Mouse (Mus musculus): ENCODE measurements around the gene Asxl2.
"Not testable (repeated sequence)": the region's sequence is repeated elsewhere in the genome, so short reads cannot be mapped to it uniquely, and the experiment has no call there.

Asxl2 gene

DNA sequence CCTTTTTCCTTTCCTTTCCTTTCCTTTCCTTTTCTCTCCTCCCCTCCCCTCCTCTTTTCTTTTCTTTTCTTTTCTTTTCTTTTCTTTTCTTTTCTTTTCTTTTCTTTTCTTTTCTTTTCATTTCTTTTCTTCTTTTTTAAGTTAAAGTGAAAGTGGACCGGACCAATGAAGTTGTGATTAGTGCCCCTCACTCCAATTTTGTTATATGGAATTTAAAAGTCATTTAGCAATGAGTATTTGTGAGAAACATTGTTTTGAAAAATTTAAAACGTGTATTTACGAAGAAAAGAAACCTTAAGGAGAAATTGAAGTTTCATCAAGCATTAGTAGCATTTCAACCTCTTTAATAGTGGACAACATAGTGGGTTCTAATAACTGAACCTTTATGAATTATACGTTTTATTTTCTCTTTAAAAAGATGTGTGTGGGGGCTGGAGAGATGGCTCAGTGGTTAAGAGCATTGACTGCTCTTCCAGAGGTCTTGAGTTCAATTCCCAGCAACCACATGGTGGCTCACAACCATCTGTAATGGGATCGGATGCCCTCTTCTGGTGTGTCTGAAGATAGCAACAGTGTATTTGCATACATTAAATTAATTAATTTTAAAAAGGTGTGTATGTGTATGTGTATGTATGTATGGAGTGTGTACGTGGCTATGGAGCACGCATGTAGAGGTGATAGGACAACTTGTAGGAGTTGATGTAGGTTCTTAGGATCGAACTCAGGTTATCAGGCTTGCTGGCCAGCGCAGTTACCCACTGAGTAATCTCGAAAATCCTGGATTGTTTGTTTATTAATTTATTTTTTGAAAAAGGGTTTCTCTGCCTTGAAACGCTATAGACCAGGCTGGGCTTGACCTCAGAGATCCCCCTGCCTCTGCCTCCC lies 1.5 kb downstream of the Asxl2 start:
- no peak for DNase-seq

DNA sequence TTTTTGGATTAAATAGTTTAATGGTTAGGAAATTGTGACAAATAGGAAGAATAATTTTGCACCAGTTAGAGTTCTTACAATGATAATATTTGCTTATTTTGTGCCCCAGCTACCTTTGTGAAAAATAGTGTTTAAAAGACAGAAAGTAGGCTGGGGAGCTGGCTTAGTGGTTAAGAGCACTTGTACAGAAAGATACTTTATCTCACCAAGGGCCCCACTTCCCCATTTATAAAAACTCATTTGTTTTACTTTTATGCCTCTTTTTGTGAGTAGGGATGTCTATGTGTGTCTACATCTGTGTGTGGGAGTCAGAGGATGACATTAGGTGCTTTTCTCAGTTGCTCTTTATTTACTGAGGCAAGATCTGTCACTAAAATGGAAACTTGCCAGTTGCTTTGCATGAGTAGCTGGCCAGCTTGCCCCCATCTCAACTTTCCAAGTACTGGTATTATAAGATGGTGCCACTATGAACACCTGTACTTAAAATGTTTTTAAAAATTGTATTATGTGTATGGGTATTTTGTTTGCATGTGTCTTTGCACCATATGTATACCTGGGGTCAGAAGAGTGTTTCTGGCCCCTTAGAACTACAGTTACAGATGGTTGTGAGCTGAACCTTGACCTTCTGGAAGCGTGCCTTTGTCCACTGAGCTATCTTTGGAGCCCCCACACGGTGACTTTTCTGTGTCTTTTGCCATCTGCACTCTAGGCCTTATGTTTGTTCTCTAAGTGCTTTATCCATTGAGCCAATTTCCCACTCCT lies 3.2 kb downstream of the Asxl2 start:
- DNase-seq, result no peak

DNA sequence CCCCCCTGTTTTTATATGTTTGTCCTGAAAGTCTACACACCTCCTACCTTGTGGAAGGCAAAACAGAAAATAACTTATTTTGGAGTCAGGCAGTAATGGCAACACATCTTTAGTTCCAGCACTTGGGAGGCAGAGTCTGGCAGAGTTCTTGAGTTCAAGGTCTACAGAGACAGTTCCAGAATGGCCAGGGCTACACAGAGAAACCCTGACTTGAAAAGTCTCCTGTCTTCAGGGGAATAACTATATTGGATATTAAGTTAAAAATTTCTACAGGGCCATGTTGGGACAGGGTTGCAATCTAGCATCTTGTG lies 3.7 kb downstream of the Asxl2 start:
- no peak for DNase-seq

DNA sequence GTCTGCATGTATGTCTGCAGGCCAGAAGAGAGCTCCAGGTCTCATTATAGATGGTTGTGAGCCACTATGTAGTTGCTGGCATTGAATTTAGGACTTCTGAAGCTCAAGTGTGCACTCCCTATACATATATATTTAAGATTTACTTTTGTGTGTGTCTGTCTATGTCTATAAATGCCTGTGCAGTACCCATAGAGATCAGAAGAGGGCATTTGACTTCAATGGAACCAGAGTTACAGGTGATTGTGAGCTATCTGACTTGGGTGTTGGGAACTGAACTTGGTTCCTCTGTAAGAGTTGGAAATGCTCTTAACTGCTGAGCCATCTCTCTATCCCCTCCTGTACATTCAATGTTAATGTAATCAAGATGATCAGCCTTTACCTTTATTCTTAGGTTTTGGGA lies 4.3 kb downstream of the Asxl2 start:
- no peak for DNase-seq

DNA sequence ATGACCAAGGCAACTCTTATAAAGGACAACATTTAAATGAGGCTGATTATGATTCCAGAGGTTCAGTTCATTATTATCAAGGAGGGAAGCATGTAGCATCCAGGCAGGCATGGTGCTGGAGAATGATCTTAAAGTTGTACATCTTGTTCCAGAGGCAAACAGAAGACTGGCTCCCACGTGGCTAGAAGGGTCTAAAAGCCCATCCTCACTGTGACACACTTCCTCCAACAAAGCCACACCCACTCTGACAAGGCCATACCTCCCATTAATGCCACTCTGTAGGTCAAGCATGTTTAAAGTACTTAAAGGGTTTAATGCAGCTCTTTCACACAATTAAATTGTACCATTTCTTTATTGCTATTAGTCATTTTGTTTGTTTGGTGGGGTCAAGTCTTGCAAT lies 7.1 kb downstream of the Asxl2 start:
- DNase-seq, result no peak

DNA sequence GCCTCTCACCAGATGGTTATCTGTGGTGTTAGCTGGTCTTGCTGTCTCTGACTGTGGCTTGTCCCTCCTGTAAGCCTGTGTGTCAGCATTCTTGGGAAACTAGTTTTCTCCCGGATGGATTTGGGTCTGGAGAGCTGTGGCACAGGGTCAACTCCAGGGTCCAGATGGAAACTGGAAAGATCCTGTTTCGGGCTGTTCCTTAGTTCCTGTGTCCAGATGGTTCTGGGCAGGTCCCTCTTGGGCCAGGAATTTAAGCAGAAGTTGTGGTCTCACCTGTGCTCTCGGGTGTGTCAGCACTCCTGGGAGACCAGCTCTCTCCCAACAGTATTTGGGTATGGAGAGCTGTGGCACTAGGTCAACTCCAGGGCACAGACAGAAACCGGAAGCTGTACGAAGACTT lies 9.8 kb downstream of the Asxl2 start:
- no peak for DNase-seq

DNA sequence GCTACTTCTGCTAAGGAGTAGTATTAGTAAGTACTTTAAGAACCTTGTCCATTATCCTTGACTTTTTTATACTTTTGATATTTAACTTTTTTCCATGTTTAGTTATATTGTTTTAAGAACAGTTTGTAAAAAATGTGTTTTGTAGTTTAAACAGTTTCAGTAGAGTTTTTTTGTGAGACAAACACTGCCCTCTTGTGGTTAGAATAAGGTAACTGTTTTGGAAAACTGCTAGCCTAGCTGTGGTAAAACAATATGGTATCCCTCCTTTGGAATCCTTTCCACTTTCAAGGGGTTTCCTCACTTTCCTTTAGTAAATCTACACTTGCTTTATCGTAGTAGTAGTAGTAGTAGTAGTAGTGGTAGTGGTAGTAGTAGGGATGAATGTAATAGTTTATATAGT lies 11.2 kb downstream of the Asxl2 start:
- DNase-seq, result no peak

DNA sequence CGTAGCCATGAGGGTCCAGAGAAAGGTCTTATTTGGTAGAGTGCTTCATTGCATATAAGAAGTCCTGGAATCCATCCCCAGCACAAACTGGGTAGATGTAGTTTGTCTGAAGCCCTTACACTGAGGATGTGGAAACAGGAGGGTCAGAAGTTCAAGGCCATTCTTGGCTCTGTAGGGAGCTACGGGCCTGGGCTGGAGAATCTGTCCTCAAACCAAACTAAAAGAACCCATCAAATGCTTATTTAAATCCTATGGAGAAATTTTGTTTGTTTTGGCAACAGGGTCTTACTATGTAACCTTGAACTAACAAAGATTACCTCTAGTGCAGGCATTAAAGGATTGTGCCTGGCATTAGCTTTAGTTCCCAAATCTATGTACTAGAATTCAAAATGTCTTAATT lies 14.3 kb downstream of the Asxl2 start:
- DNase-seq, result no peak

DNA sequence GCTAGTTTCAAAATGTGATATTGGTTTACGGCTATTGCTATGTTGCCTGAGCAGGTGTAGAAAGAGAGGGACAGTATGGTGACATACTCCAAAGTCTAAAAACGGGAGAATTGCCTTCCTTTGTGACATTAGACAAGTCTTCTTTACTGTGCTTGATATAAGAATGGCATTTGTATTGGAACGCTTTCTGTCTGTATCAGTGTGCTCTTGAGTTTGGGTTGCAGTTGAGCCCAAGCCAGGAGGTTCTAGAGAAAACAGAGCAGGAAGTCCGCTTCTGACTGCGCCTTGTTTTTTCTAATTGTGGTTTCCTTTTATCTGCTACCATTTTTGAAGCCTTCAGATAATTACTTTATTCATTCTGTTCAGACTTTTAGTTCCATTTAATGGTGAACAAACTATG lies 14.7 kb downstream of the Asxl2 start:
- no peak for DNase-seq

DNA sequence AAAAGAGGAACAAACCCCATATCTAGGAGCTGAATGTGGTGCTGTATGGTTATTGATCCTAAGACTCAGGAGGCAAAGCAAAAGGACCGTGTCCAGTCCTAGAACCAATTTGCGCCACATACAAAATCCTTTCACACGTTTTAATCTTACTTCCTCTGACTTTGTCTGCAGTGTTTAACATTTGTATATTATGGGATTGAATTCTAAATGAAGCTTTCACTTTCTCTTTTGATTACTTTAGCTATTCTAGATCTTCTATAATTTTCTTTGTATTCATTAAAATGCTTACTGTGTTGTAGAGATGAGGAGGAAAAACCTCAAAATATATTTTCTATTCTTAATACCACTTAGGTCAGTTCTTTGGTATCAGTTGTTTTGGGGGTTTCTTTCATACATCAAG lies 26.9 kb downstream of the Asxl2 start:
- DNase-seq, result no peak

DNA sequence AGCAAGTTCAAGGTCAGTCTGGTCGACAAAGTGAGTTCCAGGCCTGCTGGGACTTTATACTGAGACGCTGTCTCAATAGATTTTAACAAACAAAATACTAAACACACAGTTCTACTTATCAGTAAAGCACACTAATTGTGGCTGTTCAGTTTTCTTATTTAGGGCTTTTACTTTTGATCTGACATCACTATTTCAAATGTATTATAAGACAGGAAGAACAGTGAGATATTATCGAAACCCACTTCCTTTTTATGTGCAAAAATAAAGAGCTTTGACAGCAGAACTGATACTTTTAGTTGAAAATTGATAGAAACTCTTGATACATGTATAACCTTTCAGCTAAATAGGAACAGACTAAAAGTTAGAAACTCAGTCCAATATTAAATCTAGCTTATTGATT lies 36.4 kb downstream of the Asxl2 start:
- no peak for DNase-seq

DNA sequence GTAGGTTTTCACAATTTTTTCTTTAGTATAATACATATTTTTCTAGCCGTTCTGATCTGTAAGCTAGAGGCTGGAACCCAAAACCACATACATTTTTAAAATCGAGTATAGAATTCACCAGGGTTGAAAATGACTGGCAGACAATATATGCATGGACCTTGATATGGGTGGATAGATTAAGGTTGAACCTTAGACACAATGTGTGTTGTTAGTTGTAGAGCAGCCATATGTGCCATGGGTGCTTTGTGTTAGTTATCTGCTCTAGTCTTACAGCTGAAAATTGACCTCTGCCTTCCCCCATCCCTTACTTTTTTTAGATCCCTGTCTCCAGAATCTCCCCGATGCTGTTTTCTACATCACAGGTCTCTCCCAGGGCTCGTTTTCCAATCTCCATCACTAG lies 73.0 kb downstream of the Asxl2 start:
- no peak for DNase-seq

DNA sequence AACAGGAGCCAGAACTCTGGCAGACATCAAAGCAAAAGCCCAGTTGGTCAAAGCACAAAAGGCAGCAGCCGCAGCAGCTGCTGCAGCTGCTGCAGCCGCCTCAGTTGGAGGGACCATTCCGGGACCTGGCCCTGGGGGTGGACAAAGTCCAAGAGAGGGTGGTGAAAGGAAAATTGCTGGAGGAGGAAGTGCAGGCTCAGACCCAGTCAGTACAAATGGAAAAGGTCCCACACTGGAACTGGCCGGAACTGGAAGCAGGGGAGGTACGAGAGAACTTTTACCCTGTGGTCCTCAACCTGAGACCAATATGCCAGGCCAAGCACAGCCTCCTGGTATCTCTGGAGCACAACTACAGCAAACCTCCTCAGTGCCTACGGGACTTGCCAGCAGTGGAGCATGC lies 73.4 kb downstream of the Asxl2 start:
- peak in 1 of 2 experiments; percentile 23 for DNase-seq

DNA sequence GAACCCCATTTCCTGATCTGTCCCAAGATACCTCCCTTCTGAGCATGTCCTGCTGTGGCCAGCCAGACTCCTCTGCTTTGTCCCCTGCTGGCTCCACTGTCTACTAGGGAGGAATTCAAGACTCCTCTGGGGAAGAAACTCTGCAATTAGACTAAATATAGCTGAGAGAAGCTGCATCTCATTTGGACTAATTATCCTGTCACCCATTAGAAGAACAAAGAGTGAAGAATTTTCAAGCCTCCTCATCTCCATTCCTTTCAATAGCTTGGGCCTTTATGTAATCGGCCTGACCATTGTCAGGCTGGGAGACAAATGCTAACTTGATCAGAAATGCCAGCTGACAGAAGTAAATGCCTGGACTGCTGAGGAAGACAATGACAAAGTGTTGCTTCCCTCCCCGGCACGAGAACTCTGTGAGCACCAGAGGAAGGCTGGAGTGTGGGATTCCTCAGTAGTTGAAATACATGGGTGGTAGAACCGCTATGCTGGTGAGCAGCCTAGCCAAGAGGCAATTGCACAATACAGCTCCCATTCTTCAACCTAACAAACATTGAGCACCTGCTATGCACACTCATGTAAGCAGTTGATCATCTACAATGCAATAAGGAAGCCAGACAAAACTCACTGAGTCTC lies 92.1 kb downstream of the Asxl2 start:
- no peak for DNase-seq

DNA sequence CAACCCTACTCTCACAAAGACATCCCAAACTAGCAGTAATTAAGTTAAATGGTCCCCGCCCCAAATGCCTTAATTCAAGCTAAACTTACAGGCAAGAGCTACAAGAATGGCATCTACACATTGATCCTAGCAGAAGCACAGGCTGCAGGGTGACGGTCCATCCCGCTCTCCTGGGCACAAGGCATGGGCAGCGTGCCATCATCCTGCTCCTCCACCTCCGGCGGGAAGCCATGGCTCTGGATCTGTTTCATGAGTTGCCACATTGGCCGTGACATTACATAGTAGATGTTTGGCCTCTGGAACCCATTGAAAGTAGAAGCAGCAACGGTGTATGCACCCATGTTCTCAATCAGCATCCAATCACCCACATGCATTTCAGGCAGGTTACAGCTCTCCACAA lies 95.1 kb downstream of the Asxl2 start:
- not testable (repeated sequence) for DNase-seq

DNA sequence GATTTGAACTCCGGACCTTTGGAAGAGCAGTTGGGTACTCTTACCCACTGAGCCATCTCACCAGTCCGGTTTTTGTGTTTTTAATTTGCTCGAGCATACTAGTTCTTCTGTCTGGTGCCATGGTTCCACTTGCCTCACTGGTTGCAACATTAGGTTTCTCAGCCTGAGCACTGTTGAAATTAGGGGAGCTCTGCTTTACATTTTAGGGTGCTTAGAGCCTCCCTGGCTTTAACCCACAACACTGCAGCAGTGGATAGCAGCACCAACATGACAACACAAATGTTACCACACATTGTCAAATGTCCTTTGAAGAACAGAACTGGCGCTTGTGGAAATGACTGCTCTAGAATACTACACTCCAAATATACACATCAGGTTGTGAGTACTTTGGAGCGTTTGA lies 98.9 kb downstream of the Asxl2 start:
- no peak for DNase-seq

DNA sequence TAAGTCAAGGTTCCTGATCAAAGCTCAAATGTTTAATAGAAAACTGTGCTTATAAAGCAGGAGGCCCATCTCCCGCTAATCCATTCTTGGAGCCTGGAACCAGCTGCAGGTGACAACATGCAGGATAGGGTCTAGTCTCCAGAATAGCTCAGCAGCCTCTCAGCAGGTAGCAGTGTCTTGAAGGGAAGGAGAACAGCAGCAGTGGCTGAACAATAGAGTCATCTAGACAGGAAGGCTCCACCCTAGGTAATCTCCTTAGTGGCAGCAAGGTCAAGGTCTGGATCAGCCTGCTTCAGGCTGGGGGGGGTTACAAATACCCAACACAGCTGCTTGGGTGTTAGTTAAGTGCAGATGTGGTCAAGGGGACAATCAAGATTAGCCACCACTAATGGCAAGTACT lies 108.8 kb downstream of the Asxl2 start:
- DNase-seq, result not testable (repeated sequence)

DNA sequence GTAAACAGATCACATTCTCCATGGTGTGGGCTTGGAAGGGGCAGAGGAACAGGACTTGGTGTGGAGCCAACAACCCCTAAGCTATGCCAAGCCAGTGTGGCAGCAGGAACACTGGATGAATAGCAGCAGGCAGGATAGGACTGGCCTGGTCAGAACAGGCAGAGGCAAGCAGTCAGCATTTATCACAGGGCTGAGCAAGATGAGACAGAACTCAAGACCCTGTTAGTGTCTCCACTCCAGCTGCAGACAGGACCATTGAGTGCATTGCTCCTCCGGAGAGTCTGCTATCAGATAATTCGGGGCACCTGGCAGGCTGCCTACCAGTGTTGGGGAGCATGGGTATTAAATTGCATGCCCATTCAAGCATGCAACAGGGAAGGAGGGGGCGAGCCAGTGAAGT lies 111.0 kb downstream of the Asxl2 start:
- peak; percentile 37 to 47 for DNase-seq

DNA sequence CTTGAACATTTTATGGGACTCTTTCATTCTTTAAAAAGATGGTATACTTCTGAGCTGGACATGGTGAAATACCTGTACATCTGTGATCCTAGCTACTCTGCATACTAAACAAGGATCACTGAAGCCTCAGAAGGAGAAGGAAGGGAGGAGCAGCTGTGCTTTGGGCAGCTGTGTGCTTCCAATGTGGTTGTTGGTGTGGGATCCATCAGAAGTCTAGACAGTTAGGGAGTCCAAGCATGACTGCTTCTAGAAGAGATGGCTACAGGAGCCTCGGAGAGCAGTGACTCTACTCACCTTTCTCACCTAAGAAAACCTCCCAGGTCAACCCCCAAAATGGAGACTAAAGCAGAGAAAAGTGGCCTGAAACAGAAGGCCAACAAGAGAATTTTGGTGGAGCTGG lies 111.4 kb downstream of the Asxl2 start:
- no peak for DNase-seq

DNA sequence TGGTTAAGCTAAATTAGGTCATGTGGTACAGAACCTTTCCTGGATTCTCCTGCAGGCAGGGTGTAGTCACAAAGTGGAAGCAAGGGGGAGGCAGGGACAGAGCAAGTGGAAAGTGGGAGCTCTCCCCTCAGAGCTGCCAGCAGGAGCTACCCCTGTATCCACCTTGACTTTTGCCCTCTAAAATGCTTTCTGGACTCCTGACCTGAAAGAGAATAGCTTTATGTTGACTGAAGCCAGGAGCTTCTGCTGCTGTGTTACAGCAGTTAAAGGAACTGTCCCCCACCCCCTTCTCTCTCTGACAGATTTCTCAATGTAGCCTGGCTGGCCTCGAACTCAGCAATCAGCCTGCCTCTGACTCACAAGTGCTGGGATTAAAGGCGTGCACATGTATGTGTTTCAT lies 112.9 kb downstream of the Asxl2 start:
- no peak for DNase-seq

DNA sequence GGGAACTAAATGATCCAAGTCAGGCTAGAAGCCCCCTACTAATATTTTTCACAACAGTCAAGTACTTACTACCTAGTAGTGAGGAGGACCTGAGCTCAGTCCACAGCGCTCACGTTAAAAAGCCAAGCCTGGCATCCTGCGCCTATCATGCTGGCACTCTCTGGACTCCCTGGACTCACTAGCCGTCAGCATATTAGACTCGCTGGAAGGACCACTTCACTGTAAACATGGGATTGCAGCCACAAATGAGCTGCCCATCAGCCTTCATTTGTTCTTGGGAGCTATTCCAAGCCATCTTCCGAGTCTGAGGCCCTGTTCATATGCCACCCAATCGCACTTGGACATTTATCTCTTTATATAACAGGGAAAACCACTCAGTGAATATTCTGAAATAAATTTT lies 114.2 kb downstream of the Asxl2 start:
- no peak for DNase-seq

DNA sequence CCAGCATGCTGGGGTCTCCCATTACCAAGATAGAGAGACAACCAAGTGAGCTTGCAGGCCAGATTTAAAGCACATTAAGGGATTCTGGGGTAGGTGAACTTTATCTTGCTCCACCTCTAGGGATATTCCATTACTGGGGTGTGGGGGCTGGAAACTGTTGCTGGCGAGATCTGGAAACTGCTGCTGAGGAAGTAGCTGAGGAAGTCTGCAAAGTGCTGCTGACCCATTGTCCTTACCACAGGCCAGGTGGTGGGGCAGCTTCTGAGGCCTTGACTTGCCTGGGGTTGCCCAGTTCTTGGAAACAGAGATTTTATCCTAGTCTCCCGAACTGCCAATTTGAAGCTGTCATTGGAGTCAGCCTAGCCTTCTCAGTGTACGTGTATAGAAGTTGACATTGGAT lies 118.8 kb downstream of the Asxl2 start:
- DNase-seq, result no peak

DNA sequence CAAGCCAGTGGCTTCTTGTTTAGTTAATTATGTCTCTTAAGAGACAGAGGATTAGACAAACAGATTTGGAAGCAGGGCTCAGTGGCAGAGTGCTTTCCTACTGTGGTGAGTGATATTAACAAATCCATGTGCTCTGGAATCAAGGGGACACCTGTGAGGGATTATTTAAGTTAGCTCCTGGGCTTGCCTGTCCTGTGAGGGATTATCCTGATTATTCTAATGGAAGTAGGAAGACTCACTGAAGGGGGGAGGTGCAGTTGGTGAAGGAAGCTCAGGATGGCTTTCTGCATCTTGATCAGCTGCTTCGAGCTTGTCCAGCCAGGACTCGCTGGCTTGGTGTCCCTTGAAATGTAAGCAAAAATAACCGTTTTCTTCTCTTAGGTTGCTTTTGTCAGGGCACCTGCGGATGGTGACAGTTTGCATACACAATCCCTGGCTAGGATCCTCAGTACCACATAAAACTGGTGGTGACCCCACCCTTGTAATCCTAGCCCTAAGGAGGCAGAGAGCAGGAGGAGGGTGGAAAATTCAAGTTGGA lies 119.5 kb downstream of the Asxl2 start:
- no peak for DNase-seq

DNA sequence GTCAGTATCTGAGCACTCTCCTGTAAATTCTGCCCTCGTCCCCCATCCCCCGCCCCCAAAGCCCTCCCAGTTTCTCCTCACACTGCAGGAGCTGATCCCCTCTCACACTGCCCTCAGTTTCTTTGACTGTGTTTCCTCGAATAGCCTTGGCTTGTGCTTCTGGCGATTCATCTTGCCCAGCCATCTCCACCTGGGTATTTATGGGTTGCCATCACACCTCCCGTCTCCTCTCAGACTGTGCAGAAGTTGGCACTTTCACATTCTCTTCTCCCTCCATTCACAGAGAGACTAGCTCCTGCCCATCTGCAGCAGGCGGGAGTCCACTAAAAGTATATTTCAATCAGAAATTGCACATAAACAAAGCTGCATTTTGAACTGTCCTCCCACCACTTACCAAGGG lies 120.1 kb downstream of the Asxl2 start:
- no peak for DNase-seq
